Mouse (Mus musculus): ENCODE results near the gene Gm5640.
"Not testable (repeated sequence)": the region's sequence is repeated elsewhere in the genome, so short reads cannot be mapped to it uniquely, and the experiment has no call there.

Gm5640 gene

GRCm38 (mm10) chrX:74645466-74646323 is at the start of gene Gm5640:
TSS of gene Gm5640 (minus strand) at chrX:74645635.
- not testable (repeated sequence) for DNase-seq (ENCODE audit: low spot score in 2 of 2)

DNA sequence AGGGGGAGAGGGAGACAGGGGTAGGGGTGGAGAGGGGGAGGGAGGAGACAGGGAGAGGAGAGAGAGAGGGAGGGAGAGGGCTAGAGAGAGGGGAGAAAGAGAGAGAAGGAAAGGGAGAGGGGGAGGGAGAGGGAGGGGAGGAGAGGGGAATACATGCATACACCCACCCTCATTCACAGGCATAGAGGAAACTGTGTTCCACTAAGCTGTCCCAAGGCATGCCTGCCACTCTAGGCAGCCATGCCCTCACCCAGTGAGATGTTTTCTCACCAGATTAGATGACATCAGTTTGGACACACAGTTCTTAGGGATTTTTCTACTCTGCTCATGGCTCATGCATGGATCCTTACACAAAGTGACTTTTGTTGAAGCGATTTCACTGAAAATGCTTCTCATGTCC is 958 bp upstream of the Gm5640 start:
- not testable (repeated sequence) for DNase-seq (ENCODE audit: low spot score in 2 of 2)

GRCm38 (mm10) chrX:74592379-74592778 is 53.1 kb downstream of the Gm5640 start, which contains the start of gene Olfr1325:
TSS of gene Olfr1325 (plus strand) at chrX:74592679.
- DNase-seq (ENCODE audit: low spot score in 2 of 2), result no peak

Data from spleen, postnatal 36 days (tissue).